ENCODE assay signal across 21 mouse cellular contexts in genomic region chr3:62449871-62450496, GRCm38 (mm10). TPM values are rescaled to one million over a fixed set of nuclear protein-coding genes. Genes with fewer than 3 reads are reported as not detected.
DNase-seq lines count a peak whose midpoint lies in the region; ATAC-seq and TF ChIP-seq lines count a peak whose summit lies in the region.
"Had no signal": no experiment of that assay in that cellular context is flagged by ENCODE, and none has a peak within 500 bp of the region (broad histone marks: within the 10 kb centered on the region; RNA-seq: fewer than 3 reads in every experiment).

No protein-coding gene starts in this region.

- no peak overlapping the region for H3K4me2 ChIP-seq in midbrain, postnatal 0 days (ENCODE audit: low read depth, low read length, poor library complexity, severe bottlenecking)
- H3K4me2 ChIP-seq: embryonic facial prominence, embryonic 12.5 days; hindbrain, embryonic 14.5 days; liver, embryonic 12.5 days had no signal

- no peak for ATAC-seq in midbrain, postnatal 0 days (ENCODE audit: low FRiP score)
- ATAC-seq: forebrain, embryonic 14.5 days; liver, embryonic 12.5 days; midbrain, embryonic 16.5 days had no signal

- H3K9ac ChIP-seq in midbrain, postnatal 0 days (replicated peaks; ENCODE audit: low read length, poor library complexity, severe bottlenecking): no peak overlapping the region
- H3K9ac ChIP-seq: embryonic facial prominence, embryonic 12.5 days; hindbrain, embryonic 14.5 days; liver, embryonic 12.5 days had no signal

- WGBS in midbrain, postnatal 0 days: 92% methylated on average over 4 of the region's 4 CpGs
- WGBS in midbrain, embryonic 10.5 days: 89% methylated on average over 4 of the region's 4 CpGs

- H3K27ac ChIP-seq in layer of hippocampus, adult 2 months: no peak overlapping the region
- H3K27ac ChIP-seq in midbrain, postnatal 0 days (ENCODE audit: low read depth, low read length): no peak overlapping the region
- no peak overlapping the region for H3K27ac ChIP-seq in midbrain, embryonic 10.5 days (replicated peaks)
- H3K27ac ChIP-seq: embryonic facial prominence, embryonic 12.5 days; hindbrain, embryonic 14.5 days; liver, embryonic 12.5 days had no signal

- no peaks in the 10 kb centered on the region for H3K27me3 ChIP-seq in midbrain, postnatal 0 days (ENCODE audit: insufficient read depth, low read length)
- no peaks in the 10 kb centered on the region for H3K27me3 ChIP-seq in midbrain, embryonic 10.5 days (ENCODE audit: low read depth, poor library complexity, severe bottlenecking)
- H3K27me3 ChIP-seq: embryonic facial prominence, embryonic 12.5 days; liver, embryonic 12.5 days had no signal

- H3K4me1 ChIP-seq in midbrain, postnatal 0 days (ENCODE audit: insufficient read depth, low read length): no peaks in the 10 kb centered on the region
- peaks cover 12% of the 10 kb centered on the region for H3K4me1 ChIP-seq in midbrain, embryonic 10.5 days
- H3K4me1 ChIP-seq: embryonic facial prominence, embryonic 12.5 days; liver, embryonic 12.5 days had no signal

- H3K9me3 ChIP-seq in midbrain, postnatal 0 days (ENCODE audit: low read length): no peaks in the 10 kb centered on the region
- H3K9me3 ChIP-seq in midbrain, embryonic 10.5 days (replicated peaks): no peaks in the 10 kb centered on the region
- H3K9me3 ChIP-seq: embryonic facial prominence, embryonic 12.5 days; liver, embryonic 12.5 days had no signal

- peak; percentile 52 for TF ChIP-seq CTCF in layer of hippocampus, adult 2 months (conservative IDR thresholded peaks at IDR 0.05)
- peak; percentile 24; the same call in 1 of the 2 replicates for TF ChIP-seq CTCF in midbrain, postnatal 0 days (IDR thresholded peaks at IDR 0.05)

- no peak overlapping the region for H3K4me3 ChIP-seq in layer of hippocampus, adult 2 months
- no peak overlapping the region for H3K4me3 ChIP-seq in midbrain, postnatal 0 days (ENCODE audit: low read depth, low read length)
- no peak overlapping the region for H3K4me3 ChIP-seq in midbrain, embryonic 10.5 days
- H3K4me3 ChIP-seq: embryonic facial prominence, embryonic 12.5 days; erythroblast, embryonic 14.5 days; liver, embryonic 12.5 days had no signal

- no peak for DNase-seq in layer of hippocampus, adult 2 months (ENCODE audit: low spot score in 2 of 2)
- no peak for DNase-seq in layer of hippocampus, postnatal 25 days (ENCODE audit: extremely low spot score in 1 of 2, low spot score in 1 of 2)
- DNase-seq in midbrain, postnatal 0 days (ENCODE audit: low spot score): no peak
- no peak for DNase-seq in midbrain, embryonic 10.5 days (ENCODE audit: low spot score)
- peak; percentile 20 for DNase-seq in NIH3T3 (ENCODE audit: low read depth)
- no peak for DNase-seq in adrenal gland, postnatal 25 days
- no peak for DNase-seq in frontal cortex, postnatal 10 days (ENCODE audit: low spot score in 2 of 2)
- DNase-seq: adrenal gland, postnatal 14 days; cerebellum, adult 11 months; cerebellum, postnatal 10 days; heart, postnatal 36 days; left cerebral cortex, postnatal 4 days; right cerebral cortex, postnatal 14 days; spleen, adult 18-20 months; thymus, adult 2 months had no signal

- H3K36me3 ChIP-seq in midbrain, postnatal 0 days (ENCODE audit: insufficient read depth, low read length): no peaks in the 10 kb centered on the region
- H3K36me3 ChIP-seq in midbrain, embryonic 10.5 days: peaks cover 4% of the 10 kb centered on the region; the same call in 1 of the 2 replicates
- H3K36me3 ChIP-seq: embryonic facial prominence, embryonic 12.5 days; liver, embryonic 12.5 days had no signal

RNA-seq across cellular contexts. Expression of gene Dhx36, which starts 56.8 kb away (rescaled TPM):
- 10 to 100 TPM; 54.7 to 57.9 TPM for total RNA-seq in layer of hippocampus, adult 2 months (2021)
- total RNA-seq in layer of hippocampus, postnatal 25 days (2021): 10 to 100 TPM; 55.5 to 56.2 TPM
- total RNA-seq in midbrain, postnatal 0 days (2014; rRNA removed): 58.2 and 81.9 TPM in 2 replicates
- polyA plus RNA-seq in midbrain, postnatal 0 days (2015; fragmentation: Nextera tagmentation; extraction: Ambion mirVana): 29.4 and 32.8 TPM in 2 replicates
- 33.4 and 36.2 TPM in 2 replicates for polyA plus RNA-seq in midbrain, embryonic 10.5 days (2016; fragmentation: Nextera tagmentation; extraction: Ambion mirVana)
- total RNA-seq in adrenal gland, postnatal 25 days (2021): 36.9 and 39.6 TPM in 2 replicates
